Mouse (Mus musculus) embryo, embryonic 10 days (tissue): ENCODE measurements around the gene Becn1.

Experiments used
- DNase-seq: peaks from one replicate; pipeline ENCODE4 v3.0.0-alpha.2; 2015; ENCODE audit warnings: low spot score

Gene Becn1

GRCm38 (mm10) chr11:101238071-101238647 is 63.9 kb downstream of the Becn1 start:
- no peak for DNase-seq

GRCm38 (mm10) chr11:101236782-101237181 is 65.3 kb downstream of the Becn1 start:
- no peak for DNase-seq
